Mouse (Mus musculus) lung, embryonic 14.5 days (tissue): Measurements from ENCODE around the gene Adgre5. TPM values are rescaled to one million over a fixed set of nuclear protein-coding genes. Genes with fewer than 3 reads are reported as not detected.
A peak's percentile ranks its signal among the peaks of the same experiment; 100 is the strongest.

Experiments used
- ATAC-seq: fragments of 200-750 bp; cut with Nextera tagmentation; 2 replicates; pipeline ENCODE4 v1.8.0; 2017; ENCODE audit warnings: mild to moderate bottlenecking, moderate TSS enrichment, moderate library complexity; ENCODE audit not compliant: insufficient read depth
- DNase-seq: peaks from one replicate; pipeline ENCODE4 v3.0.0-alpha.2; 2015
- H3K27ac ChIP-seq: fragments of 300-500 bp; sonication (generic); 2 replicates; pipeline ENCODE4 v1.5.1; 2014; ENCODE audit warnings: low read depth, mild to moderate bottlenecking, moderate library complexity
- H3K27me3 ChIP-seq: fragments of 300-500 bp; sonication (generic); 2 replicates; pipeline ENCODE4 v1.6.1; 2014; ENCODE audit warnings: low read length, control low read depth; ENCODE audit not compliant: insufficient read depth
- H3K36me3 ChIP-seq: fragments of 300-500 bp; sonication (generic); 2 replicates; pipeline ENCODE4 v1.6.1; 2014; ENCODE audit warnings: control low read depth; ENCODE audit not compliant: insufficient read depth
- H3K4me1 ChIP-seq: fragments of 300-500 bp; sonication (generic); 2 replicates; pipeline ENCODE4 v1.6.1; 2014; ENCODE audit warnings: antibody characterized with exemption, control low read depth; ENCODE audit not compliant: insufficient read depth
- H3K4me2 ChIP-seq: fragments of 300-500 bp; sonication (generic); 2 replicates; pipeline ENCODE4 v1.6.1; 2014; ENCODE audit warnings: mild to moderate bottlenecking
- H3K4me3 ChIP-seq: fragments of 300-500 bp; sonication (generic); 2 replicates; pipeline ENCODE4 v1.5.1; 2014; ENCODE audit warnings: low read depth, low read length
- H3K9ac ChIP-seq: fragments of 300-500 bp; sonication (generic); 2 replicates; pipeline ENCODE4 v1.6.1; 2014
- H3K9me3 ChIP-seq: fragments of 300-500 bp; sonication (generic); 2 replicates; pipeline ENCODE4 v1.6.1; 2016; ENCODE audit warnings: low read depth, low read length, control low read depth
- CTCF ChIP-seq: IDR thresholded peaks from 2 replicates; pipeline ENCODE4 v1.5.1; 2016; ENCODE audit warnings: antibody characterized with exemption, low read depth
- WGBS: fragments of 180-500 bp; shearing (Covaris S2); extraction: QIAGEN DNeasy Blood & Tissue Kit; methylation state at CpG from one replicate; pipeline ENCODE4 v1.1.7; 2014; 5-methylcytosine and 5-hydroxymethylcytosine counted together
- polyA plus RNA-seq: library from polyadenylated mRNA; unstranded; fragments of >200 nt; fragmentation: Nextera tagmentation; extraction: Ambion mirVana; gene quantifications from 2 replicates; pipeline ENCODE4 v1.2.1, GENCODE M21; 2014

Gene Adgre5
- polyA plus RNA-seq, 1 experiment from 2014 or later: 57.0 TPM

DNA sequence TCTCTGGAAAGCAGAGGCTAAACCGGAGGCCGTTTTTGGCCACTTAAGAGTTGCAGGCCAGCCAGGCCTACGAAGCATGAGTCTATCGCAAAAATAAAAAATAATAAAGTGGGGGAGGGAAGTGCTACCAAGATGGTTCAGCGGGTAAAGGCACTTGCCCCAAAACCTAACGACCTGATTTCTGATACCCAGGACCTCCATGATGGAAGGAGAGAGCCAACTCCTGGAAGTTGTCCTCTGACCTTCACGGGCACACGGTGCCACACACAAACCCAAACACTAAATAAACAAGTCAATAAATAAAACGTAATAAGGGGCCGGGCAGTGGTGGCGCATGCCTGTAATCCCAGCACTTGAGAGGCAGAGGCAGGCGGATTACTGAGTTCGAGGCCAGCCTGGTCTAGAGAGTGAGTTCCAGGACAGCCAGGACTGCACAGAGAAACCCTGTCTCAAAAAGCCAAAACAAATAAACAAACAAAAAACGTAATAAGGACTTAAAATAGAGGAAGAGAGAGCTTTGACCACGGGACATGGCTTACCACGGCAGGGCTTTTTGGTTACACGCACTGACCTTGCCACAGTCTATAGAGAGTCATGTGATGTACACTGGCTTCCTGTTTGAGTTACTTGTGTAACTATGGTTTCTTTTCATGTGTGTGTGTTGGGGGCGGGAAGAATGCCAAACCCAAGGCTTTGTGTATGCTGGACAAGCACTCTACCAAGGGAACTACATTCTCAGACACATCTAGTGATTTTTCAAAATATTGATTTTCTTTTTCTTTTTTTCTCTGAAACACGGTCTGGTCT, 926 bp upstream of the Adgre5 start:
- Histone ChIP-seq H3K27me3 (0 out of 2 replicates have a peak, but pooled peaks cover 4% of the 10 kb centered on the region), H3K9me3 (no peaks in the 10 kb centered on the region), H3K9ac (peak overlapping the region; percentile 71), H3K27ac (peak overlapping the region; percentile 84; the same call in 1 of the 2 replicates), H3K36me3 (no peaks in the 10 kb centered on the region), H3K4me1 (peaks cover 16% of the 10 kb centered on the region), H3K4me2 (peak overlapping the region; percentile 92), H3K4me3 (peak overlapping the region; percentile 58)
- DNase-seq (peak; percentile 66), ATAC-seq (no peak)
- WGBS: 68% methylated on average over 19 of the region's 19 CpGs
- no peak for TF ChIP-seq CTCF

DNA sequence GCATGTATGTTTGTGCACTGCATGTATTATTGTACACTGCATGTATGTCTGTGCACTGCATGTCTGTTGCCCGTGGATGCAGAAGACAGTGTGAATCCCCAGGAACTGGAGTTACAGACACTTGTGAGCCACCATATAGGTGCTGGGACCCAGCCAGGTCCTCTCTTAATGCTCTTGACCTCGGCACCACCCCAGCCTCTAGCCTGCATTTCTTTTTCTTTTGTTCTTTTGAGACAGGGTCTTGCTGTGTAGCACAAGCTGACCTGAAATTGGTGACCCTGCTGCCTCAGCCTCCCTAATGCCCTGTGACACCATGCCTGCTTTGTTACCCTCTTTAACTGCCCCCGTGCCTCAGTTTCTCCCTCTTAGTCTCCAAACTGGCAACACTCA, 545 bp downstream of the Adgre5 start:
- H3K36me3 ChIP-seq: no peaks in the 10 kb centered on the region
- DNase-seq (no peak), ATAC-seq (peak; percentile 9; the same call in 1 of the 2 replicates)
- TF ChIP-seq CTCF: no peak
- no peaks in the 10 kb centered on the region for H3K9me3 ChIP-seq
- H3K4me3 ChIP-seq: peak overlapping the region; percentile 58
- H3K4me1 ChIP-seq: peaks cover 16% of the 10 kb centered on the region
- peak overlapping the region; percentile 92 for H3K4me2 ChIP-seq
- peak overlapping the region; percentile 71 for H3K9ac ChIP-seq
- 12% methylated on average over 3 of the region's 3 CpGs for WGBS
- peak overlapping the region; percentile 84 for H3K27ac ChIP-seq
- H3K27me3 ChIP-seq: 0 out of 2 replicates have a peak, but pooled peaks cover 3% of the 10 kb centered on the region

DNA sequence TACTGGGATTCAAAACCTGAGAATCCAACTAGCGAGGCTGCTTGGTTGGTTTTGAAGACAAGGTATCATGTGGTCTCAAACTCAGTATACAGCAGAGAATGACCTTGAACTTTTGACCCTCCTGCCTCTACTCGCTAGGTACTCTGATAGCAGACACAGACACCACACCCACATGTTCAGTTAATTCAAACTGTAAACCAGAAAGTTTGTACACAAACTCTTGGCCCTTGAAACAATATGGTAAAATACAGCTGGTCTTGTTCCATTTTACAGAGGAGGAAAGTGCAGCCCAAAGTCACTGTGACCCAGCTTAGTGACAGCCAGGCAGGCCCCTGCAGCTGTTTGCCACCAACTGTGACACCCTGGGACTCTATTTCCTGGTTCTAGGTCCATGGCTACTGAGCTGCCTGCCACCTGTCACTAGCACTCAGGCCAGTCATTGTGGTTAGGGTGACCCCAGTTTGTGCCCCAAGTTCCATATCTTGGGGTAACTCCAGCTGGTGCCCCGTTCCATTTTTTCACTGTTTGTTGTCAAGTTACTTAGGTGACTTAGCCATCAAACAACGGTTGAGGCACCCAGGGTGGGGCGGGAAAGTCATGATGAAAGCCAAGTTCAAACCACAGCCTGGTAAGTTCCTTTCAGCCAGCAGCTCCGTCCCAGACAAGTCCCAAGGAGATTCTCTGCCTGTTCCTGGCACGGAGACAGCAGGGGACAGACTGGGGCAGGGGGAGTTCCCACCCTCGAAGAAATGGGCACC, 1.2 kb downstream of the Adgre5 start:
- Histone ChIP-seq H3K4me3 (peak overlapping the region; percentile 58), H3K4me1 (peaks cover 16% of the 10 kb centered on the region)
- ATAC-seq: no peak

DNA sequence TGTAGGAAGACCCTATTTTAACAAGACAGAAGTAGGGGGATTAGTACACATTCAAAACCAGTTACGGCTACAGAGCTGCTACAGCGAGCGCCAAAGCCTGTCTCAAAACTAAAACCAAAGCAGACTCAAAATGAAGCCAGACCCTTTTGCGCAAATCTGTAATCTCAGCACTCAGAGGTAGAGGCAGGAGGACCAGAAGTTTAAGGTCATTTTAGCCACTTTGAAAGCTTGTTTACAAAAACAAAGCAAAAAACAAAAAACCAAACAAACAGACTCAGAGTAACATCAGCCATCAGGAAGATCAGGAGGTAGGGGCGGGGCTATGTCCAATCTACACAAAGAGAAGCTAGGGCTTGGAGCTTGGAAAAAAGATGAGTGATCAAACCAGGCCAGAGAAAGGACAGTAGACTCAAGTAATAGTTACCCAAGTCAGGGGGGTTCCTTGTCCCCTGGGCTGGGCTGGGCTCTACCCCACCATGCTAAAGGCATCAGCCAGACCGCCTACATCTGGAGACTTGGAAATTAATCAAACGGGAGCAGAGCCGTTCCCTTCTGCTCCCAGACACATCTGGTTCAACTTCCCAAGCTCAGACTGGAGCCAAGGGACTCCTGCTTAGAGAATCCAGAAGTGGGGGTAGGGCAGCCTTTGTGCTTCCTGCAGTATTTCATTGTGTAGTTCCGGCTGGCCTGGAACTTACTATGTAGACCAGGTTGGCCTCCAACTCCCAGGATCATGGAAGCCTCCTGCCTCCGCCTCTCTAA, 2.0 kb downstream of the Adgre5 start:
- H3K9me3 ChIP-seq: no peaks in the 10 kb centered on the region
- 55% methylated on average over 10 of the region's 10 CpGs for WGBS
- H3K36me3 ChIP-seq: no peaks in the 10 kb centered on the region
- ATAC-seq (peak; percentile 47), DNase-seq (peak; percentile 83)
- H3K9ac ChIP-seq: no peak overlapping the region; the same call in 1 of the 2 replicates
- peak overlapping the region; percentile 92 for H3K4me2 ChIP-seq
- peak overlapping the region; percentile 84 for H3K27ac ChIP-seq
- TF ChIP-seq CTCF: no peak
- H3K27me3 ChIP-seq: 0 out of 2 replicates have a peak, but pooled peaks cover 3% of the 10 kb centered on the region
- peaks cover 16% of the 10 kb centered on the region for H3K4me1 ChIP-seq
- peak overlapping the region; percentile 58; the same call in 1 of the 2 replicates for H3K4me3 ChIP-seq

More for the DNA sequence above, 1.2 kb downstream of the Adgre5 start:
- no peak for TF ChIP-seq CTCF
- Histone ChIP-seq H3K9me3 (no peaks in the 10 kb centered on the region), H3K27ac (peak overlapping the region; percentile 84), H3K36me3 (no peaks in the 10 kb centered on the region), H3K4me2 (peak overlapping the region; percentile 92), H3K9ac (peak overlapping the region; percentile 29; the same call in 1 of the 2 replicates), H3K27me3 (0 out of 2 replicates have a peak, but pooled peaks cover 3% of the 10 kb centered on the region)
- peak; percentile 36 for DNase-seq
- 24% methylated on average over 8 of the region's 8 CpGs for WGBS

DNA sequence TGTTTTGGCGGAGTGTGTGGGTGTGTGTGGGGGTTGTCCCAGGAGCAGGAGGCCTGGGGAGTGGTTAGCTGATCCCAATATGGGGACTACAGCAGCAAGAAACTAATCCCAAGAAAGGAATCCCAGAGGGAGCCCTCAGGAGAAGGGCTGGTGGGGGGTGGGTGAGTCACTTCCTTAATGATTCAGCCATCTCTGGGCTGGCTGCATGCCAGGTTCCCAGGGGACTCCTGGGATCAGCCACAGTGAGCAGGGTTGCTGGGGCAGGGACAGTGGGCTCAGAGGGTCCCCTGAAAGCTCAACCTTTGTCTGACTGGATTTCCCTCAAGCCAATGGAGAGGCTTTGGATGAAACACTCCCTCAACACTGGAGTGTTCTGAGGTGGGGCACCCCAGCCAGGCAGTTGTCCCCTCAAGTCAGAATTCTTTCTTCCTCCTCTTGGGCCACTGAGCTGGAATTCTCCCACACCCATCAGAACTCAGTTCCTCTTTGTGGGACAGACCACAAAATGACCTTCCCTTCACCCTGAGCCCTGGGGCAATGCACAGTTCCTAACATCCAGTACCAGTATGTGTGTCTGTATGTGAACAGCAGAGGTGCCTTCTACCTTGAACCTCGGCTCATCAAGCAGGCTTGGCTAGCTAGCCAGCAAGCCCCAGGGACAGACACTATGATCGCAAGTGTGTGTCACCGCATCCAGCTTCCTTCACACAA, 3.1 kb downstream of the Adgre5 start:
- ATAC-seq: no peak
- Histone ChIP-seq H3K9ac (no peak overlapping the region; the same call in 1 of the 2 replicates), H3K27ac (peak overlapping the region; percentile 47), H3K4me3 (no peak overlapping the region), H3K9me3 (no peaks in the 10 kb centered on the region), H3K4me1 (peaks cover 16% of the 10 kb centered on the region), H3K36me3 (peaks cover 6% of the 10 kb centered on the region; the same call in 1 of the 2 replicates), H3K27me3 (0 out of 2 replicates have a peak, but pooled peaks cover 3% of the 10 kb centered on the region), H3K4me2 (peak overlapping the region; percentile 92)
- no peak for TF ChIP-seq CTCF
- DNase-seq: peak; percentile 81
- WGBS: 66% methylated on average over 4 of the region's 4 CpGs

DNA sequence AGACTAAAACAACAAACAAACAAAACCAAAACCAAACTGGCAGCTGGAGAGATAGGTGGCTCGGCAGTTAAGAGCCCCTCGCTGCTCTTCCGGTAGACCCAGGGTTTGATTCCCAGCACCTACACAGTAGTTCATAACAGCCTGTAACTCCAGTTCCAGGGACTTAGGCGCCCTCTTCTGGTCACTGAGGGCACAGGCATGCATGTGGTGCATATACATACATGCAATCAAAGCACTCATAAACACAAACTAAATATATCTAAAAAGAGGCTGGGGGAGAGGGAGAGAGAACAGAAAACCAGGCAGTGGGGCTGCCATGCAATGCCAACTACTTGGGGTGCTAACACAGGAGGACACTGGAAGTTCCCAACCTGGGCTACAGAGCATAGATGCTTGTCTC, 3.8 kb downstream of the Adgre5 start:
- DNase-seq: no peak
- ATAC-seq: no peak
- 91% methylated on average over 4 of the region's 4 CpGs for WGBS
- Histone ChIP-seq H3K27ac (0 out of 2 replicates have a peak overlapping the region, but pooled peaks have one; percentile 12), H3K9ac (no peak overlapping the region), H3K4me3 (no peak overlapping the region), H3K27me3 (no peaks in the 10 kb centered on the region), H3K4me2 (peak overlapping the region; percentile 92), H3K36me3 (peaks cover 6% of the 10 kb centered on the region; the same call in 1 of the 2 replicates), H3K9me3 (no peaks in the 10 kb centered on the region), H3K4me1 (peaks cover 16% of the 10 kb centered on the region)
- TF ChIP-seq CTCF: peak; percentile 40; the same call in 1 of the 2 replicates
